Mouse (Mus musculus) Patski (cell line): Measurements from ENCODE around the gene Nudt5. TPM values are rescaled to one million over a fixed set of nuclear protein-coding genes. Genes with fewer than 3 reads are reported as not detected.

ENCODE experiments used
- ATAC-seq: fragments of 100-300 bp; one replicate; pipeline ENCODE4 v1.8.0; 2021
- CTCF ChIA-PET: fragments of 350-600 bp; sonication (Branson Sonifier 250); formaldehyde crosslinking; loops from one replicate; lab custom pipeline; 2022; ENCODE audit warnings: inconsistent platforms; lab: Charles Lee
- POLR2A ChIA-PET: fragments of 350-600 bp; sonication (Branson Sonifier 250); formaldehyde crosslinking; loops from one replicate; lab custom pipeline; 2022; ENCODE audit warnings: antibody characterized with exemption, inconsistent platforms; lab: Charles Lee
- DNase-seq: peaks from one replicate; pipeline ENCODE4 v3.0.0-alpha.2; 2011; ENCODE audit warnings: low read depth, low spot score
- H3K27me3 ChIP-seq: fragments of 371-371 bp; one replicate; pipeline ENCODE4 v1.5.1; 2021
- CTCF ChIP-seq: fragments of 100-300 bp; IDR thresholded peaks from one replicate; pipeline ENCODE4 v1.5.1; 2021
- in situ Hi-C: fragments of 300-500 bp; cut with MboI; formaldehyde crosslinking; loops from 3 replicates; pipeline ENCODE4 v1.11.1; 2018; ENCODE audit warnings: low pct_unique_long_range_greater_than_20kb, mixed read lengths
- polyA plus RNA-seq: library from polyadenylated mRNA; unstranded; gene quantifications from one replicate; pipeline ENCODE4 v1.2.3, GENCODE M21; 2021

The Nudt5 gene
- polyA plus RNA-seq, 1 experiment from 2014 or later, result 67.3 TPM

GRCm38 (mm10) chr2:5906625-5907024 is 61.8 kb downstream of the Nudt5 start:
- DNase-seq (no peak), ATAC-seq (no peak)
- peaks cover 7% of the 10 kb centered on the region for H3K27me3 ChIP-seq
- TF ChIP-seq CTCF, result peak; percentile 73
- ChIA-PET CTCF (interaction anchor here (0.6 to 1.7 kb wide), 7 partner anchors 12 to 826 kb away, joined by 3 to 5 read pairs (median 3); partner anchors contain the start of gene Dhtkd1), POLR2A (interaction anchor here (0.9 to 1.0 kb wide), 2 partner anchors 14 to 46 kb away, joined by 3 read pairs; no protein-coding TSS in a partner anchor)
- in situ Hi-C loops, result no loop called here

GRCm38 (mm10) chr2:5911282-5911965 is 66.6 kb downstream of the Nudt5 start:
- in situ Hi-C loops, result no loop called here
- ChIA-PET CTCF (no interaction called here), POLR2A (no interaction called here)
- no peak for DNase-seq
- TF ChIP-seq CTCF, result no peak
- no peak for ATAC-seq
- H3K27me3 ChIP-seq, result peaks cover 3% of the 10 kb centered on the region

Other genes starting within 250 kb of the Nudt5 start
- 2.0 TPM for gene Camk1d, start 130.5 kb upstream of the Nudt5 start, polyA plus RNA-seq
- gene Cdc123, start 145 bp downstream of the Nudt5 start, polyA plus RNA-seq, result 140 TPM
- 1.0 TPM for gene Gm13199, start 17.9 kb downstream of the Nudt5 start, polyA plus RNA-seq
- 54.6 TPM for gene Sec61a2, start 50.4 kb downstream of the Nudt5 start, polyA plus RNA-seq
- 1.0 TPM for gene Dhtkd1, start 97.8 kb downstream of the Nudt5 start, polyA plus RNA-seq
- gene Upf2, start 106.5 kb downstream of the Nudt5 start, polyA plus RNA-seq, result 22.9 TPM